Mouse (Mus musculus) small intestine, adult 2 months (tissue): ENCODE data around the gene Atf7ip2. TPM values are rescaled to one million over a fixed set of nuclear protein-coding genes. Genes with fewer than 3 reads are reported as not detected.

Experiments used
- H3K27ac ChIP-seq: fragments of 200-500 bp; 2 replicates; pipeline ENCODE4 v1.5.1; 2012; ENCODE audit warnings: low read depth, low read length, control low read depth, inconsistent platforms; ENCODE audit not compliant: insufficient read depth
- H3K27me3 ChIP-seq: fragments of 200-500 bp; 2 replicates; pipeline ENCODE4 v1.6.1; 2012; ENCODE audit warnings: mild to moderate bottlenecking, moderate library complexity, low read length, inconsistent platforms; ENCODE audit not compliant: control insufficient read depth, insufficient read depth
- H3K36me3 ChIP-seq: fragments of 200-500 bp; 2 replicates; pipeline ENCODE4 v1.6.1; 2012; ENCODE audit warnings: mild to moderate bottlenecking, low read length, control low read depth, inconsistent platforms; ENCODE audit not compliant: control insufficient read depth, insufficient read depth
- H3K4me1 ChIP-seq: fragments of 200-500 bp; 2 replicates; pipeline ENCODE4 v1.6.1; 2012; ENCODE audit warnings: low read length, inconsistent platforms, mixed read lengths; ENCODE audit not compliant: control insufficient read depth, insufficient read depth, insufficient read length
- H3K4me3 ChIP-seq: fragments of 200-500 bp; 2 replicates; pipeline ENCODE4 v1.5.1; 2012; ENCODE audit warnings: low read depth, mild to moderate bottlenecking, control low read depth, inconsistent platforms, low read length, moderate library complexity
- CTCF ChIP-seq: fragments of 200-500 bp; IDR thresholded peaks from 2 replicates; pipeline ENCODE4 v1.5.1; 2012; ENCODE audit warnings: low read depth, mild to moderate bottlenecking, control low read depth, inconsistent platforms, low read length, moderate library complexity, mixed read lengths; ENCODE audit not compliant: insufficient replicate concordance, insufficient read length; ENCODE audit errors: extremely low read depth
- POLR2A ChIP-seq: fragments of 200-500 bp; IDR thresholded peaks from 2 replicates; pipeline ENCODE4 v1.6.1; 2012; ENCODE audit warnings: low read depth, mild to moderate bottlenecking, control low read depth, inconsistent platforms, low read length, moderate library complexity
- WGBS: fragments of 180-500 bp; shearing (Covaris S2); methylation state at CpG from one replicate; pipeline ENCODE4 v1.1.7; 2018; 5-methylcytosine and 5-hydroxymethylcytosine counted together
- polyA plus RNA-seq: library from polyadenylated mRNA; depleted of rRNA; stranded (reverse); fragments of >200 nt; gene quantifications from 2 replicates; pipeline ENCODE4 v1.2.3, GENCODE M21; 2012; rRNA removed

The Atf7ip2 gene
- polyA plus RNA-seq, 1 experiment = 0.13 TPM

DNA sequence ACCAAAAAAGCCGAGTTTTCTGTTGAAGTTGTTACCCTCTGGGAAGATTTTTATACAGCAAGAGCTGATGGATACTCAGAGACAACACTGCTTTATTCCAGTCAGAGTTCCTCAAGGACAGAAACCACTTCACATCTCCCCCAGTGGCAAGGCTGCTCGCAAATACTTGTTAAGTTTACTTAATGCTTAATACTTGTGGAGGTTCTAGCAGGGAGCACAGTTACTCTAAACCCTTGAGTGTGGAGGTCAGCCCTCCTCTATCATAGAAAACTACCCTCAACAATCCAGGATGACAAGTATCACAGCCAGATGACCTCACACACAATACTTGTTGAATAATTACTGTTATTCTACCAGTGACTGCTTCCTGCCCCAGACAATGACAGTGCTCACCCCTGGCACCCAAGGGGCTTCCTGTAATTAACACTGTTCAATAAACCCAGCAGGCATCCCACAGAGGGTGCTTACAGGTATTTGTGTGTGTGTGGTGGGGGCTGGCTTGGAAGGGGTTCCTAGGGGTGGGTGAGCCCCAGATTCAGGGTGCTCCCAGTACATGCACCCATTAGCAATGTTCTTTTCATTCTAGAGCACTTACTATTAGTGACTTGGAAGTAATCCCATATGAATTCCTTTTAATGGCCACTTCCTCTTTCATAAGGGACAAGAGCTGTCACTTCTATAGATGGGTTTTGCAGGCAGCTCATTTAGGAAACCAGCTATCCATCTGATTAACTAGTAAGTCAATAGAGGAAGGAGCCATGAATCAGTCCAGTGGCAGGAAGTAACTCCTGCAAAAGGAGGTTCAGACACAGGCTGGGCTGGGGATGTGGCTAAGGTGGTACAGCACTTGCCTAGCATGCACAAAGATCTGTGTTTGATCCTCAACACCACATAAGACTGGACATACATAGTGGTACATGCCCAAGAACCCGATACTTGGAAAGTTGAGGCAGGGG is 108.0 kb downstream of the Atf7ip2 start:
- Histone ChIP-seq H3K4me1 (peaks cover 4% of the 10 kb centered on the region; the same call in 1 of the 2 replicates), H3K36me3 (no peaks in the 10 kb centered on the region), H3K27ac (no peak overlapping the region), H3K27me3 (no peaks in the 10 kb centered on the region), H3K4me3 (no peak overlapping the region)
- WGBS = 69% methylated on average over 3 of the region's 3 CpGs
- TF ChIP-seq POLR2A = no peak
- TF ChIP-seq CTCF = no peak

Other genes starting within 250 kb of the Atf7ip2 start
- 0.06 and 4.2 TPM in 2 replicates for gene Grin2a, start 197.2 kb upstream of the Atf7ip2 start, polyA plus RNA-seq
- not detected in 2 replicates for gene Rpl39l, start 22.5 kb upstream of the Atf7ip2 start, polyA plus RNA-seq
- 5.3 and 5.5 TPM in 2 replicates for gene Emp2, start 121.3 kb downstream of the Atf7ip2 start, polyA plus RNA-seq
- 0.08 TPM in 1 of 2 replicates, not detected in the other for gene Tekt5, start 202.8 kb downstream of the Atf7ip2 start, polyA plus RNA-seq
- gene Nubp1, start 219.2 kb downstream of the Atf7ip2 start, polyA plus RNA-seq = 11.1 and 20.3 TPM in 2 replicates